Mouse (Mus musculus) limb, embryonic 13.5 days (tissue): Measurements from ENCODE around the gene Lemd1. TPM values are rescaled to one million over a fixed set of nuclear protein-coding genes. Genes with fewer than 3 reads are reported as not detected.
A peak's percentile ranks its signal among the peaks of the same experiment; 100 is the strongest.

Experiments used
- ATAC-seq: fragments of 200-750 bp; cut with Nextera tagmentation; 2 replicates; pipeline ENCODE4 v1.8.0; 2017; ENCODE audit warnings: low read depth, moderate number of reproducible peaks, moderate TSS enrichment; ENCODE audit not compliant: low FRiP score
- H3K27ac ChIP-seq: fragments of 300-500 bp; sonication (generic); 2 replicates; pipeline ENCODE4 v1.5.1; 2015; ENCODE audit warnings: inconsistent platforms, mild to moderate bottlenecking, moderate library complexity
- H3K27me3 ChIP-seq: fragments of 300-500 bp; sonication (generic); 2 replicates; pipeline ENCODE4 v1.6.1; 2015; ENCODE audit warnings: mild to moderate bottlenecking, inconsistent platforms
- H3K36me3 ChIP-seq: fragments of 300-500 bp; sonication (generic); 2 replicates; pipeline ENCODE4 v1.6.1; 2015; ENCODE audit warnings: inconsistent platforms, mild to moderate bottlenecking, moderate library complexity
- H3K4me1 ChIP-seq: fragments of 300-500 bp; sonication (generic); 2 replicates; pipeline ENCODE4 v1.6.1; 2015; ENCODE audit warnings: inconsistent platforms
- H3K4me2 ChIP-seq: fragments of 300-500 bp; sonication (generic); replicated peaks from 2 replicates; pipeline ENCODE4 v1.6.1; 2015; ENCODE audit warnings: inconsistent platforms, mild to moderate bottlenecking, moderate library complexity
- H3K4me3 ChIP-seq: fragments of 300-500 bp; sonication (generic); 2 replicates; pipeline ENCODE4 v1.5.1; 2015; ENCODE audit warnings: moderate library complexity, mild to moderate bottlenecking, inconsistent platforms
- H3K9ac ChIP-seq: fragments of 300-500 bp; sonication (generic); 2 replicates; pipeline ENCODE4 v1.6.1; 2015; ENCODE audit warnings: mild to moderate bottlenecking, inconsistent platforms
- H3K9me3 ChIP-seq: fragments of 300-500 bp; sonication (generic); 2 replicates; pipeline ENCODE4 v1.6.1; 2016; ENCODE audit warnings: inconsistent platforms
- WGBS: fragments of 180-500 bp; shearing (Covaris S2); methylation state at CpG from one replicate; pipeline ENCODE4 v1.1.7; 2015; 5-methylcytosine and 5-hydroxymethylcytosine counted together
- polyA plus RNA-seq: library from polyadenylated mRNA; unstranded; fragments of >200 nt; fragmentation: Nextera tagmentation; extraction: Ambion mirVana; gene quantifications from 2 replicates; pipeline ENCODE4 v1.2.1, GENCODE M21; 2015

Gene Lemd1
- polyA plus RNA-seq, 1 experiment from 2014 or later: 0.69 TPM

GRCm38 (mm10) chr1:132208154-132208553 lies 16.9 kb downstream of the Lemd1 start:
- H3K9me3 ChIP-seq: no peaks in the 10 kb centered on the region
- WGBS: 20% methylated on average over 4 of the region's 4 CpGs
- H3K4me2 ChIP-seq: no peak overlapping the region
- no peak overlapping the region for H3K9ac ChIP-seq
- peaks cover 34% of the 10 kb centered on the region for H3K4me1 ChIP-seq
- ATAC-seq: no peak
- peaks cover 31% of the 10 kb centered on the region for H3K27me3 ChIP-seq
- no peak overlapping the region for H3K4me3 ChIP-seq
- H3K27ac ChIP-seq: no peak overlapping the region
- H3K36me3 ChIP-seq: no peaks in the 10 kb centered on the region

GRCm38 (mm10) chr1:132209400-132209799 lies 18.2 kb downstream of the Lemd1 start:
- H3K4me2 ChIP-seq: peak overlapping the region; percentile 1; the same call in 1 of the 2 replicates
- peaks cover 36% of the 10 kb centered on the region for H3K27me3 ChIP-seq
- H3K27ac ChIP-seq: no peak overlapping the region
- ATAC-seq: no peak
- no peaks in the 10 kb centered on the region for H3K36me3 ChIP-seq
- 24% methylated on average over 10 of the region's 10 CpGs for WGBS
- H3K9ac ChIP-seq: no peak overlapping the region
- peaks cover 34% of the 10 kb centered on the region for H3K4me1 ChIP-seq
- H3K4me3 ChIP-seq: no peak overlapping the region
- no peaks in the 10 kb centered on the region for H3K9me3 ChIP-seq

- Histone ChIP-seq H3K27ac (no peak overlapping the region), H3K9me3 (no peaks in the 10 kb centered on the region), H3K36me3 (no peaks in the 10 kb centered on the region), H3K9ac (no peak overlapping the region), H3K4me2 (no peak overlapping the region), H3K27me3 (peaks cover 36% of the 10 kb centered on the region), H3K4me3 (no peak overlapping the region), H3K4me1 (peaks cover 32% of the 10 kb centered on the region)
- WGBS: 19% methylated on average over 7 of the region's 7 CpGs
- no peak for ATAC-seq
Measured at GRCm38 (mm10) chr1:132210922-132211321, 19.7 kb downstream of the Lemd1 start.

GRCm38 (mm10) chr1:132211672-132212071 lies 20.4 kb downstream of the Lemd1 start:
- peaks cover 36% of the 10 kb centered on the region for H3K27me3 ChIP-seq
- no peak overlapping the region for H3K27ac ChIP-seq
- no peaks in the 10 kb centered on the region for H3K36me3 ChIP-seq
- no peak for ATAC-seq
- peak overlapping the region; percentile 36 for H3K4me3 ChIP-seq
- peaks cover 31% of the 10 kb centered on the region for H3K4me1 ChIP-seq
- H3K9ac ChIP-seq: no peak overlapping the region
- no peaks in the 10 kb centered on the region for H3K9me3 ChIP-seq
- WGBS: 45% methylated on average over 12 of the region's 12 CpGs
- H3K4me2 ChIP-seq: peak overlapping the region; percentile 56

GRCm38 (mm10) chr1:132212218-132212617 lies 21.0 kb downstream of the Lemd1 start:
- H3K4me2 ChIP-seq: peak overlapping the region; percentile 56
- no peak overlapping the region for H3K27ac ChIP-seq
- ATAC-seq: peak; percentile 38
- no peaks in the 10 kb centered on the region for H3K9me3 ChIP-seq
- no peaks in the 10 kb centered on the region for H3K36me3 ChIP-seq
- WGBS: 6% methylated on average over 20 of the region's 20 CpGs
- H3K4me3 ChIP-seq: peak overlapping the region; percentile 36
- no peak overlapping the region for H3K9ac ChIP-seq
- H3K4me1 ChIP-seq: peaks cover 31% of the 10 kb centered on the region
- peaks cover 36% of the 10 kb centered on the region for H3K27me3 ChIP-seq

- Histone ChIP-seq H3K4me1 (peaks cover 25% of the 10 kb centered on the region), H3K36me3 (no peaks in the 10 kb centered on the region), H3K27ac (no peak overlapping the region), H3K27me3 (peaks cover 36% of the 10 kb centered on the region), H3K9ac (no peak overlapping the region), H3K4me3 (no peak overlapping the region), H3K4me2 (no peak overlapping the region), H3K9me3 (no peaks in the 10 kb centered on the region)
- 0 out of 2 replicates have a peak, but pooled peaks have one; percentile 9 for ATAC-seq
- WGBS: 40% methylated on average over 6 of the region's 6 CpGs
Measured at GRCm38 (mm10) chr1:132213076-132213475, 21.8 kb downstream of the Lemd1 start.

GRCm38 (mm10) chr1:132216276-132216675 lies 25.0 kb downstream of the Lemd1 start:
- H3K4me1 ChIP-seq: peaks cover 9% of the 10 kb centered on the region
- no peaks in the 10 kb centered on the region for H3K9me3 ChIP-seq

GRCm38 (mm10) chr1:132221627-132222026 lies 30.4 kb downstream of the Lemd1 start:
- Histone ChIP-seq H3K27ac (no peak overlapping the region), H3K4me3 (no peak overlapping the region), H3K27me3 (peaks cover 17% of the 10 kb centered on the region), H3K9me3 (no peaks in the 10 kb centered on the region), H3K36me3 (no peaks in the 10 kb centered on the region), H3K4me1 (no peaks in the 10 kb centered on the region), H3K9ac (no peak overlapping the region), H3K4me2 (no peak overlapping the region)
- ATAC-seq: no peak
- WGBS: 45% methylated on average over 2 of the region's 2 CpGs

More at GRCm38 (mm10) chr1:132216276-132216675, 25.0 kb downstream of the Lemd1 start:
- no peak for ATAC-seq
- Histone ChIP-seq H3K36me3 (no peaks in the 10 kb centered on the region), H3K27me3 (peaks cover 35% of the 10 kb centered on the region), H3K4me3 (no peak overlapping the region), H3K4me2 (no peak overlapping the region), H3K9ac (no peak overlapping the region), H3K27ac (no peak overlapping the region)
- WGBS: 54% methylated on average over 3 of the region's 3 CpGs

- H3K9me3 ChIP-seq: no peaks in the 10 kb centered on the region
- H3K4me2 ChIP-seq: no peak overlapping the region
- H3K27ac ChIP-seq: no peak overlapping the region
- H3K9ac ChIP-seq: no peak overlapping the region
- H3K4me1 ChIP-seq: no peaks in the 10 kb centered on the region
- no peak overlapping the region for H3K4me3 ChIP-seq
- no peak for ATAC-seq
- peaks cover 17% of the 10 kb centered on the region for H3K27me3 ChIP-seq
- WGBS: 47% methylated on average over 6 of the region's 6 CpGs
- no peaks in the 10 kb centered on the region for H3K36me3 ChIP-seq
Measured at GRCm38 (mm10) chr1:132222166-132222565, 30.9 kb downstream of the Lemd1 start.

- Histone ChIP-seq H3K4me2 (no peak overlapping the region), H3K36me3 (no peaks in the 10 kb centered on the region), H3K4me3 (no peak overlapping the region), H3K4me1 (no peaks in the 10 kb centered on the region), H3K9me3 (no peaks in the 10 kb centered on the region), H3K27ac (no peak overlapping the region), H3K9ac (no peak overlapping the region), H3K27me3 (peaks cover 6% of the 10 kb centered on the region)
- ATAC-seq: no peak
- 63% methylated on average over 13 of the region's 13 CpGs for WGBS
Measured at GRCm38 (mm10) chr1:132226297-132227080, 35.3 kb downstream of the Lemd1 start.

GRCm38 (mm10) chr1:132229667-132230066 lies 38.4 kb downstream of the Lemd1 start, which contains the start of gene Gm10188:
Gene Gm10188, minus strand, starts transcription at chr1:132229767.
- no peak for ATAC-seq
- Histone ChIP-seq H3K27ac (no peak within 1 kb of the TSS), H3K27me3 (peaks cover 9% of the 10 kb centered on the region; the same call in 1 of the 2 replicates), H3K36me3 (no peaks in the 10 kb centered on the region), H3K4me1 (no peaks in the 10 kb centered on the region), H3K4me2 (no peak within 1 kb of the TSS), H3K4me3 (no peak within 1 kb of the TSS), H3K9me3 (no peaks in the 10 kb centered on the region), H3K9ac (no peak within 1 kb of the TSS)
- 83% methylated on average over 3 of the region's 3 CpGs for WGBS

- WGBS: 32% methylated on average over 7 of the region's 7 CpGs
- Histone ChIP-seq H3K9ac (no peak overlapping the region), H3K4me3 (no peak overlapping the region), H3K9me3 (no peaks in the 10 kb centered on the region), H3K27ac (no peak overlapping the region), H3K4me2 (no peak overlapping the region), H3K36me3 (no peaks in the 10 kb centered on the region), H3K27me3 (peaks cover 21% of the 10 kb centered on the region; the same call in 1 of the 2 replicates), H3K4me1 (no peaks in the 10 kb centered on the region)
- no peak for ATAC-seq
Measured at GRCm38 (mm10) chr1:132231470-132232274, 40.4 kb downstream of the Lemd1 start.
